Mouse (Mus musculus) myocyte (in vitro differentiated cells): Measurements from ENCODE around the gene Cdk5rap3.

ENCODE experiments used
- CEBPB ChIP-seq: IDR thresholded peaks from 2 replicates; pipeline ENCODE4 v1.6.1; 2011; ENCODE audit warnings: mild to moderate bottlenecking, moderate library complexity; ENCODE audit not compliant: poor library complexity, insufficient read depth, severe bottlenecking
- E2F4 ChIP-seq: IDR thresholded peaks from one replicate; pipeline ENCODE4 v1.6.1; 2011; ENCODE audit warnings: mild to moderate bottlenecking, control low read depth, moderate library complexity; ENCODE audit not compliant: insufficient read depth
- MAX ChIP-seq: IDR thresholded peaks from one replicate; pipeline ENCODE4 v1.6.1; 2011; ENCODE audit warnings: low read depth, mild to moderate bottlenecking, control low read depth
- MYOD1 ChIP-seq, 3 experiments: IDR thresholded peaks; one replicate each; pipeline ENCODE4 v1.6.1; 2011; ENCODE audit warnings: control low read depth in 2 of 3, low read depth in 2 of 3, mild to moderate bottlenecking in 2 of 3, moderate library complexity in 1 of 3; ENCODE audit not compliant: insufficient read length in 2 of 3, control insufficient read depth in 1 of 3
- MYOG ChIP-seq, 3 experiments: IDR thresholded peaks; one replicate each; pipeline ENCODE4 v1.6.1; 2011; ENCODE audit warnings: control low read depth in 2 of 3, low read depth in 2 of 3, mild to moderate bottlenecking in 2 of 3; ENCODE audit not compliant: insufficient read length in 2 of 3, control insufficient read depth in 1 of 3, insufficient read depth in 1 of 3
- POLR2A ChIP-seq: IDR thresholded peaks from one replicate; pipeline ENCODE4 v1.6.1; 2011; ENCODE audit warnings: low read depth, mild to moderate bottlenecking, control low read depth, moderate library complexity; ENCODE audit not compliant: insufficient read length
- POLR2AphosphoS2 ChIP-seq: IDR thresholded peaks from one replicate; pipeline ENCODE4 v1.6.1; 2011; ENCODE audit warnings: low read depth, control low read depth; ENCODE audit not compliant: insufficient read length
- USF1 ChIP-seq: IDR thresholded peaks from one replicate; pipeline ENCODE4 v1.6.1; 2011; ENCODE audit warnings: low read depth, mild to moderate bottlenecking, control low read depth, moderate library complexity

- TF ChIP-seq POLR2A: no peak
- TF ChIP-seq USF1: no peak
- TF ChIP-seq MYOG (IDR thresholded peaks at IDR 0.05; ENCODE audit: control insufficient read depth in 1 of 3, insufficient read depth in 1 of 3, insufficient read length in 2 of 3, low read depth in 2 of 3): no peak
- no peak for TF ChIP-seq E2F4
- TF ChIP-seq CEBPB: no peak
- TF ChIP-seq POLR2AphosphoS2: no peak
- no peak for TF ChIP-seq MYOD1 (IDR thresholded peaks at IDR 0.05; ENCODE audit: control insufficient read depth in 1 of 3, insufficient read length in 2 of 3, low read depth in 2 of 3)
- TF ChIP-seq MAX: no peak
Measured at GRCm38 (mm10) chr11:96952426-96952825, 36.1 kb upstream of the Cdk5rap3 start.
